Mouse (Mus musculus): Measurements from ENCODE around the gene Ccdc12.
A peak's percentile ranks its signal among the peaks of the same experiment; 100 is the strongest.

Ccdc12 gene

DNA sequence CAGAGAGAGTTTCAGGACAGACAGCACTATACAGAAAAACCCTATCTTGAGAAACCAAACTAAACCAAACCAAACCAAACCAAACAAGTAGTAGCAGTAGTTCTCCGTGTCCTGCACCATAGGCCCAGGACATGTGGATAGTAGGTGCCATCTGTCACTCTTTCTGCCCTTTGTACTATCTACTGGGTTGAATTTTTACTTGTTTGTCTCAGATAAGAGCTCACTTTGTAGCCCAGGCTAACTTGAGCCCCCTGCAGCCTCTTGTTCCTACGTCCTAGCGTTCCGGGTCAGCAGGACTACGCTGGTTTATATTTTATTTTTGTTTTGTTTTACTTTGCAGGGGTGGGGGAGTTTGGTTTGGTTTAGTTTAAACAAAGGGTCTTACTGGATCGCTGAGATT is 47.6 kb downstream of the Ccdc12 start:
- DNase-seq (ENCODE audit: low read depth): no peak

DNA sequence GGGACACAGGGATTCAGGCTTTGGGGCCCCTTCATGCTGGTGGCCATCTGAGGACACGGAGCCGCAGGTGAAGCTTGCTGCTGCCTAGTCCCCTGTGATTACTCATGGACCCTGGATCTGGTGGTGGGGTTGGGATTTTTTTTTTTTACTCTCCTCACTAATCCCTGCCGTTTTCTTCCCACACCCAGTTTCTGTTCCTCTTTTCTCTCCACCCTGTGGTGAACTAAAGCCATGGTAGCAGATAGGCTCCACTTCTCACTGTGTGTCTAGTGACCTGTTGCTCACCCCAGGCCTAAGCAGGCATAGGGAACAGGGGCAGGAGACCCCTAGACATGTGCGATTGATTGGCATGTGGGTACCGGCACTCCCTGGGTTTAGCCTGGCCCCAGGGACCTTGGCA is 50.5 kb downstream of the Ccdc12 start:
- no peak for DNase-seq (ENCODE audit: low read depth)

DNA sequence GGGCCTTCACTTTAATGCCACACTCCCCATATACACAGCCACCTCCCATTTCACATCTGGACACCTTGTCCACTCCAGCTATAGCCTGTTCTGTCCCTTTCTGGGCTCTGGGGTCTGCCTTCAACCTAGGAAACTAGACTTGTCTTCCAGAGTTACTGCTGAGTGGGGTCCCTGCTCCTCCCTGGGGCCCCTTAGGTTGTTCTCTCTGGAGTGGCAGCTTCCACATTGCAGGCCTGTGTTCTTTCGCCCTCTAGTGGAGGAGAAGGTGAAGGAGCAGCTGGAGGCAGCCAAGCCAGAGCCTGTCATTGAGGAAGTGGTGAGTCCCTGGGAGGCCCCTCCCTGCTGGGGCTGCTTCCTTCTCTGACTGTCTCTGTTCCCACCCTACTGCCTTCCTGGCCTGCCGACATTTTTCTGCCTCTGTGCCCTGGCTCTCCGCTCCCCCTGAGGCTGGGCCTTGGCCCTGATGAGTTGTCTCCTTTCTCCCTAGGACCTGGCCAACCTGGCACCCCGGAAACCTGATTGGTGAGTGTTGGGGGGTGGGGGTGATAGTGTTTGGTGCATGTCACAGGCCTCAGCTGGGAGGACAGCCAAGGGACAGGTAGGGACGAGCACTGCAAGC is 53.4 kb downstream of the Ccdc12 start:
- DNase-seq (ENCODE audit: low read depth): peak; percentile 90

DNA sequence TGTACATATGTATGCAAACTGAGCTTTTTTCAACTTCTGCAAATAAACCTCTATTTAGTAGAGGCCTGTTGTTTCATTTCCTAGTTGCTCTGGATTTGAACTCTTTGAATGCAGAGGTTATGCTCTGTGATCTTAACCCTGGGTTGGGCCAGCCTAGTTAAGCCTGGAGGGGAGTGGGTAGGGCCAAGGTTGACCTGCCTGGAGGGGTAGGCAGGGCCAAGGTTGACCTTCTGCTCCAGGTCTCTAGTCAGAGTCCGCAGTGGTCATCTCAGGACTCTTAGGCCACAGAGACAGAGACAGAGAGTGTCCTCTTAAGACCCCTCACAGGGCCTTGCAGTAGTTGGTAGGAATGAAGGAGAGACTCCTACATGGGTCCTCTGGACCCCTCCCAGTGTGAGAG is 55.2 kb downstream of the Ccdc12 start:
- no peak for DNase-seq (ENCODE audit: low read depth)

DNA sequence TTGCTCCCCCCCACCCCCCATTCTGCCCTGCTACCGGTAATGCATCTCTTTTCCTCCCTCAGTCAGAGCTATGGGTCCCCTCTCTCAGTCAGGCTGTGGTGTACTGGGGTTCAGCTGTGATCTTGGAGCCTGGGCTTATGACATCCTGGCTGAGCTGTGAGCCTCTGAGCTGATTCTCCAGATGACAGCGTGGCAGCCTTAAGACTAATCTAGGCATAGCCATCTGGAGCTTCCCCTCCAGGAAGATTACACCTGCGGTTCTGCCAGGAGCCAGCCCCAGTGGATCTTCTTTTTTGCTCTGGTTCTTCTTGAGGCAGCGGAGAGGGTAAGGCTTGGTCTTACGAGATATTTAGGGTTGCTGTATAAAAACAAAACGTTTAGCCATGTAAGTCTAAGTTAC is 55.7 kb downstream of the Ccdc12 start:
- no peak for DNase-seq (ENCODE audit: low read depth)

DNA sequence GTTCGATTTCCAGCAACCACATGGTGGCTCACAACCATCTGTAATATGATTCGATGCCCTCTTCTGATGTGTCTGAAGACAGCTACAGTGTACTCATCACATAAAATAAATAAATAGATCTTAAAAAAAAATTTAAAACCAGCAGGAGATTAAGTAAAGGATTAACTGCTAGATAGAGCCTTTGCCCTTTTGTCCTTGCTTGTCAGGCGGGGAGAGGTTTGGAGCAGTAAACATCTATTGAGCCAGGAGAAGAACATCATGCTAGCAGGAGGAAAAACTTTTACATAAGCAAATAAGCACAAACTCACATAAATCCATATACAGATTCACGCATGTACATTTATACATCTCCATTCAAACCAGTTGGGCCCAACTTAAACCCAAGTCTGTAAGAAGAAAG is 56.2 kb downstream of the Ccdc12 start:
- no peak for DNase-seq (ENCODE audit: low read depth)

DNA sequence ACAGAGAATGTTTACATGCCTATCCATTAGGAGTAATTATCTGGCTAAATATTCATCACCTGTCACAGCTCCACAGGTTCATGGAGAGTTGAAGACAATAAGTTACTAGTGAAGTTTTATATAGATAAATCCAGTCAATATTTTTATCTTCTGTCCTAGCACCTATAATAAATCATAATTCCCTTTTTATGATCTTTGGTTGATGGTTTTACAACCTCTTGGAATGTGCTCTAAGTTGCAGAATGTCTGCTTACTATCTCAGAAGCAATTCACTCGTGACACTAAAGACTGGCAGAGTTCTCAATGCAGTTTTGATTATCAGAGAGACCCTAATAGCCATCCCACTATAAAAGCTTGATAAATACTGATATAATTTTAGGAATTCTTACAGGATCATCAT is 57.1 kb downstream of the Ccdc12 start:
- DNase-seq (ENCODE audit: low read depth): no peak

DNA sequence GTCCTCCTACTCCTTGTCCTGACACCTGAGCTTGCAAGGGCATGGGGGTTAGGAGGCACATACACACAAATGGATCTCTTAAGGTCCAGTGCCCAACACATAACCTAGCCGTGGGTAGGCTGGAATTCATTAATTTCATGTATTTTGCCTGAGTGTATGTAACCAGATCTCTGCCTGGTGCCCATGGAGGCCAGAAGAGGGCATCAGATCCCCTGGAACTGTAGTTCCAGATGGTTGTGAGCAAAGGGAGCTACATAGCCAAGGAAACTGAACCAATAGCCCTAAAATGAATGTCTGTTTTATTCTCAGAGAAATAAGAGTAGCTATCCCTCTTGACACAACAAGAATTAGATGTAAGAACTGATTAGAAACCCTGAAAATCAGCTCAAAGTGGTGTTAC is 59.1 kb downstream of the Ccdc12 start:
- DNase-seq (ENCODE audit: low read depth): no peak

DNA sequence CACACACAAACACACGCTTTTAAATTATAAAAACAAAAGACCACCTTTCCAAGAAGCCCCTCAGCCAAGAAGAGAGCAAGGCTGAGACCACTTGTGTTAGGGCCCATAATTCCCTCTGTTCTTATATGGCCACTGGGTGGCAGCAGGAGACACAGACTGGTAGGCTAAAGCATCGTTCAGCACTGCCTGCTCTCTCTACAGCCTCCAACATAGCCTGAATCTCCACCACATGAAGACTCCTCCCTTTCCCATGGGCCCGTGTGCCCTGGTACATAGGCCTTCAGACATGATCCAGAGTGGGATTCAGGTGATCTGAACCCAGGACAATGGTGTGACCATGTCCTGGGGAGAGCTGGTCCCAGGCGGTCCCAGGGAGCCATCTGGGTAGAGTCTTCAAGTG is 60.5 kb downstream of the Ccdc12 start:
- DNase-seq (ENCODE audit: low read depth): peak; percentile 62

DNA sequence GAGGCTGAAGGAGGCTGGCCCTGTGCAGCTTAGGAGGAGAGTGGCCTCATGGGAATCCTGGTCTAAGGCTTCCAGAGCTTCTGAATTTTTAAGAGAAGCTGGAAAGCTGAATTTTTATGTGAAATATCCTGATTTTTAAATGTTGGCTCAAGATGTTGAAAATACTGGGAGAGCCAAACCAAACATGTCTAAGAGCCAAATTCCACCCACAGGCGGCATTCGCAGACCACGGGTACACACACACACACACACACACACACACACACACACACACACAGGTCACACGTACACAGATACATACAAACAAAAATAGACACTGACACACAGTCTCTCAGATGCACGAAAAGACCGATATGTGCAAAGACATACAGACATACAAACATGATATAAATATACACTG is 61.8 kb downstream of the Ccdc12 start:
- no peak for DNase-seq (ENCODE audit: low read depth)

DNA sequence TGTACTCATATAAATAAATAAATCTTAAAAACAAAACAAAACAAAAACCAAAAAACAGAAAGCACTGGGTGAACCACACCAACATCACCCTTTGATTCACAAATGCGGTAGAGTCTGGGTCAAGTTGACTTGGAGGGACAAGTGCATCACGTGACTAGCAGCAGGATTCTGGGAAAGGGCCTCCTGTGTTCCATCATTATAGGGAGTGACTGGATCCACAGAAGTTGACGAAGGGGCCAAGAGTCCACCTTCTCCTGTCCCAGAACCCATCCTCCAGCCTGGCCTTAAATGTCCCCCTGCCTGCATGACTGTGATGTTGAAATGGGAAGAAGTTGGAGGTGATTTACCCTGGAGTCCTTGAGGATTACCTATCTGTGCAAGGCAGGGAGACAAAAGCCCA is 62.5 kb downstream of the Ccdc12 start:
- DNase-seq (ENCODE audit: low read depth): no peak

DNA sequence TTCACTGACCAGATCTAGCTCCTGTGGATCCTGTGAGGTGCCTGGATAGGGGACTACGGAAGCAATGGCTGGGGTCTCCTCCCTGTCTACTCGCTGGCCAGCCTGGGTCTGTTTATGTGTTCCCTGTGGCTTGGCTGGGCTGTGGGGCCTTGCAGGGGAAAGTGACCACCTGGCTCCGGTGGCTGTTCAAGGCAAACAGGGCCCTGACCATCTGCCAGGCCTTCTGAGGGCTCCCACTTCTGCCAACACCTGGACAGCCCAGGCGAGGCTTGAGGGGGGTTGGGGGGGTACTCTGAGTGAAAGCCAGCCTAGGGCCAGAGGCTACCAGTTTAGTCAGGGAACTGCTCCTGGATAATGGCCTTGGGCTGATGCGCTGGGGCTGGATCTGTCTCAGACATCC is 63.7 kb downstream of the Ccdc12 start:
- no peak for DNase-seq (ENCODE audit: low read depth)

DNA sequence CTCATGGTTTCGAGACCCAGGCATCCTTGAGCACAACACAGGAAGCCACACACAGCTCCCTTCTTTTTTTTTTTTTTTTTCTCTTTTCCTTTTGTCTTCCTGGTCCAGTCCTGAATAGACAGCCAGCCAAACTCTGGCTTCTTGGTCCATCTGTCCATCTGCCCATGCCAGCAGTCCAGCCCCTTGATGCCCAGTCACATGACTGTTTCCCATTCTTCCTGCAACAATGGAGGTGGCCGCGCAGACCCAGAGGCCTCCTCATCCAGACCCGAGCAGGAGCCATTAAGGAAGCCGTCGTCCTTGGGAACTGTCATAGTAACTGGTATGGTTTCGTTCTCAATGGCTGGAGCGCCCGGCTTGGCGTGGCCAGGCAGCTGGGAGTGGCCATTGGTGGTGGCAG is 65.8 kb downstream of the Ccdc12 start:
- no peak for DNase-seq (ENCODE audit: low read depth)

DNA sequence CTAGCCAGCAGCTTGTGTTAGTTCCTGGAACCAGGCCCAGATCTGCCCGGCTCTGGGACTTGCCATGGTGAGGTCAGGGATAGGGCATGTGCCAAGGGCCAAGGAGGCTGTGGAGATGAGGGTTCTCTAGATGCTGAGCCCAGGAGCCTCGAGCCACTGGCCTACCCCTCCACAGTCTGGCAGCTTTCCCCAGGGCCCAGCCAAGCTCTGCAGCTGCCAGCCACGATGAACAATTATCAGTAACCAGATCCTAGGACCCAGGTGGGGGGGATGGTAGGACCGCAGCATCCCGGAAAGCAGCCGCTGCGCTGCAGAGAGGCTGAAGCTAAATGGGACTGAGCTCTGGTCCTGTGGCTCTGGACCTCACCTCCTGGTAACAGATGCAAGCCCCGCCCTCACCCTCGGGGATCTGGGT is 69.4 kb downstream of the Ccdc12 start:
- DNase-seq (ENCODE audit: low read depth): no peak

DNA sequence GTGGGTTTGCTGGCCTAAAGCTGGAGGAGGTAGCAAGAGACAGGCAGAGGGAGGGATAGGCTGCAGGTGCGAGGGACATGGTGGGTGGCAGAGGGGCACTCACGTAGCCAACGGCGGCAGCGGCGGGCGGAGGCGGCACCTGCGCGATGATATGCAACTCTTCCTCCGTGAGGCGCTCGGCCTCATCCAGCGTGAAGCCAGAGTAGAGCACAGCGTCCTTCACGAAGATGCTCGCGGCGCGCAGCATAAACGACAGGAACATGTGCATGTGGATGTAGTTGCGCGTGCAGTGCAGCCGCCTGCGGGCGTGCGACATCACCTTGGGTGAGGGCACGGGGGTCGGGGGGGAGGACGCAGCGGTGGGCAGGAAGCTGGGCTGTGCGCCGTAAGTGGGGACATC is 70.6 kb downstream of the Ccdc12 start:
- DNase-seq (ENCODE audit: low read depth): no peak

DNA sequence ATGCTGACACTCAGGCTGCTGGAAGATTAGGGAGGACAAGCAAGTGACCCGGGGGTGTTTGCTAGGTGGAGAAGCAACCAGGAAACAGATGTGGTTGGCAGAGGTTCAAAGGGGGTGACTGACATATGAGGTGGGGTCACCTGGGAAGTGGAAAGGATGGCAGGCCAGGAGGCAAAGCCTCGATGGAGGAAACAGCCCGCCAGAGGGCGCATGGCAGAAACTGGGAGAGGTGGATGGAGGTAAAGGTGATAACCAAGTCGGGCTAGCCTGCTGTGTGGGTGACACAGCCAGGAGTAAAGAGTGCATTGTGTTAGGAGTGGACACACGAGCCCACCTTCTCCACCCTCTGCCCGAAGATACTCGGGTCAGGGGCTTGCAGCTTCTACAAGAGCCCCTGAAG is 73.5 kb downstream of the Ccdc12 start:
- DNase-seq (ENCODE audit: low read depth): peak; percentile 19

DNA sequence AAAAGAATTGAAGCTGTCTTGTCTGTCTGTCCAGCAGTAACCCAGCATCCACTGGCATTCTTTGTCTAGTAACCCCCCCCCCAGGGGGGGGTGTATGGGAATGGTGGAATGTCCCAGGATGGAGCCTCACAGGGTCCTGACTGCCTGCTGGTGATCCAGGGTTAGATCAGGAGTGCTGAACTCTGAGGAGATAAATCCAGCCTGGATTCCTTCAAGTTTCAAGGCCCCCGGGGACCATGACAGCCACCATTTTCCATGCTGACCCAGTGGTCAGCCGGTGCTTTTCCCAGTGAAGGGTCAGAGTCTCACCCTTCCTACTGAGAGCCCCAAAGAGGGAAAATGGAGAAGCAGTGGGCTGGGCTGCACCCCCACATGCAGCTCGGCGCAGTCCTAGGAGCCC is 75.6 kb downstream of the Ccdc12 start:
- DNase-seq (ENCODE audit: low read depth): no peak

DNA sequence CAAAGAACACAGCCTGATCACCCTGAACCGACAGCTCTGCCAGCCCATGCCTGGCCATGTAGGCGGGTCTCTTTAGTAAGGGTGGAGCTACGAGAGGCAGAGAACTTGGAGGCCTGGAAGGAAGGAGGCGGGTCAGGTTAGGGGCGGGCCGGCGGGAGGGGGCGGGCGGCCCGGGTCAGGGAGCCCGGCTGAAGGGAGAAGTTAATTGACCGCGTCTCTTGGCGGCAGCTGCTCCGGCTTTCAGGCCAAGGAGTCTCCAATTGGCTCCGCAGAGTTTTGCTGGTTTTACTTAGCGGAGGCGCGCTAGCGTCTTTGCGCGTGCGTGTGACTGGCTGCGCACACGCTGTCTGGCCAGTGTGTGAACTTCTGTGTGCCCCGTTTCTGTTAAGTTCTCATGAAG is 76.3 kb downstream of the Ccdc12 start:
- peak; percentile 95 for DNase-seq (ENCODE audit: low read depth)

DNA sequence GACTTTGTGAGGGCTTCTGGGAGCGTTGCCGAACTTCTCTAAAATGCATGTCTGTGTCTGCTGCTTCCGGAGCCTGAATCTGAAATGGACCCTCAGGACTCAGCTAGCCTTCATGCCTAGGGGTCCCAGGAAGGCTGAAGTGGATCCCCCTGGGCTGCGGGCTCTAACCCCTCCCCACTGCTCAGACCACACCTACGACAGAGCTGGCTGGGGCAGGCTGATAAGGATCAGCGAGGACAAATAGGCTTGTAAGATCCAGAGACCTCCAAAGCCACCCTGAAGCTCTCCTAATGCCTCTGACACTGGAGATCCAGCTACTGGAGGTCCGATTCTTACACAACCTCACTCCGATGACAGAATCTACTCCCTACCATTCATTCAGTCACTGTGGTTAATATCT is 76.8 kb downstream of the Ccdc12 start:
- DNase-seq (ENCODE audit: low read depth): no peak

DNA sequence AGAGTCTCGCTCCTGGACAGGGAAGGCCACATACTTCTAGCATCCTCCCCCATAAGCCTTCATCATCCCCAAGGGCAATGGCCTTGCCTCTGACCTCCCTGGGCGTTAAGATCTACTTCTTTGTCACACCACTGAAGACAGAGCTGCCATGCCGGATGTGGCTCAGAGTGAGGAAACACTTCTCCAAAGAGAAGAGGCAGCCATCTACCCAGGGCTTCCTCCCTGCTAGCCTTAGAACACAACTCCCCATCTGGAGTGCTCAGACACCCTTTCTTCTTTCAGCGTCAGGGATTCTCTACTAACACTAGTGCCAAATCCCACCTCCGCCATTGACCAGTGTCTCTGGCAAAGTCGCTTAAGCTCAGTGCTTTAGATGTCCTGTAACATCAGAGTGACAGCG is 77.9 kb downstream of the Ccdc12 start:
- DNase-seq (ENCODE audit: low read depth): peak; percentile 16

DNA sequence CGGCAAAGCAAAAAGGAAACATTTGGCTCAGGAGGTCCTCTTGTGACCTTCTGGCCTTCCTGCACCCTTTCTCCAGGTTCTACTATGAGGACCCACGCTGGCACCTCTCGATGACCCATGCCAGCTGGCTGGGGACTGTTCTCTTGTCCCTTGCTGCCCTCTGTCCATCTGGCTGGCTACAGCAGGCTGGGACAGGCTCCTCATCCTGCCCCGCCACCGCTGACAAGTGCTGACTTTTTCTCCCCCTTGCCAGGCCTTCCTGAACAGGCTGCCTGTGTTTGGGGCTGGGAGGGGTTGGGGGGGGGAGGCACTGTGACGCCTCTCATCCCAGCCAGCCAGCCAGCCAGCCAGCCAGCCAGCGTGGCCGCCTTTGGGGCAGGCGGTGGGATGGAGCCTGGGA is 80.1 kb downstream of the Ccdc12 start:
- no peak for DNase-seq (ENCODE audit: low read depth)

DNA sequence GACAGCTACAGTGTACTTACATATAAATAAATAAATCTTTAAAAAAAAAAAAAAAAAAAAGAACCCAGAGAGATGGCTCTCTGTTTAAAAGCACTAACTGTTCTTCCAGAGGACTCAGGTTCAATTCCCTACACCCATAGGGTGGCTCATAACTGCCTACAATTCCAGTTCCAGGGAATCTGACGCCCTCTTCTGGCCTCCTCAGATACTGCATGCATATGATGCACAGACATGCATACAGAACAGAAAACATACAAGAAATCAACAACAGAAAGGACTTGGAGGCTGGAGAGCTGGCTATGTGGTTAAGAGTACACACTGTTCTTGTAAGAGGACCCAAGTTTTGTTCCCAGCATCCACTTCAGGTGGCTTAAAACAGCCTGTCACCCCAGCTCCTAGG is 81.8 kb downstream of the Ccdc12 start:
- peak; percentile 21 for DNase-seq (ENCODE audit: low read depth)

DNA sequence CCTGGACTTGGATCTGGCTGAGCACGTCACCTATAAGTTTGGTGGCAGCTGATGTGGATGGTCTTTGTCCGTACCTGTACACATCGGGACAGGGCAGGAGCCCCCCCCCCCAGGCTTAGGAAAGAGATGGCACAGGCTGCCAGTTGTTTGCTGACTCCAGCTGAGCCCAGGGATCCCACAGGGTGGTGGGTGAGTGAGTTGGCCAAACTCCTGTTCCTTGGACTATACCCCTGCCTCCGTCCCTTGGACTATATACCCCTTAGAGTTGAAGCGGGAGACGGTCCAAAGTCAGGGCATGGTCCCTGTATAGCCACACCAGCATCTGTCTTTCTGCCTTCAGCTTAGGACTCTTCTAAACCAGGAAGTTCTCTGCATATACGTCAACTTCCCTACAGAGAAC is 83.7 kb downstream of the Ccdc12 start:
- DNase-seq (ENCODE audit: low read depth): no peak

DNA sequence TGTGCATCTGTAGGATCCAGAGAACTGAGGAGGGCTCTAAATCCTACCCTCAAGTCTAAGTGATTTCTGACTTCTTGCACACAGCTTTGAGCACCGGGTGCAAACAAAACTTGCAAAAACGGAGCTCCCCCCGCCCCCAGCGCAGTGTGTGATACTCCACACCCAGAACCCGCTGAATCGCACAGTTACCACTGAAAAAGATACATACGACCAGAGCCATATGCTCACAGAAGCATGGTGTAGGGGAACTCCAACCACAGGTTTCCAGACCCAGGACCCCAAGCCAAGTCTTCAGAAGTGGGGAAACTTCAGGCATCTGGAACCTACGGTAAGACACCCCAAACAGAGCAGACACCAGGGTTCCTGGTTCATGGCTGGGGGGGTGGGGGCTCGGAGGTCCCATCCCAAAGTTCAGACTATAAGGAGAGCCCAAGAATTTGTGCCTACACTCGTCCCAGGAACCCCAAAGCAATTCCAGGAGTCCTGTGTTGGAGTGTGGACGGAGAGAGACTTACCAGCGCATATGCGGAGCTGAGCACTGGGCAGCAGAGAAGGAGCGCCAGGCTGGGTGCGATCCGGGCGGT is 85.5 kb downstream of the Ccdc12 start, which contains the start of gene Myl3:
Gene Myl3 (plus strand): TSS at position 151 of the 584 bp plus-strand sequence.
- DNase-seq (ENCODE audit: low read depth): no peak
